Mouse (Mus musculus): ENCODE measurements around the gene Slc50a1. TPM values are rescaled to one million over a fixed set of nuclear protein-coding genes. Genes with fewer than 3 reads are reported as not detected.

Gene Slc50a1
- polyA plus RNA-seq, 1 experiment from 2014 or later: 39.6 TPM

- Histone ChIP-seq H3K36me3 (no peaks in the 10 kb centered on the region), H3K9me3 (no peaks in the 10 kb centered on the region), H3K4me3 (no peak overlapping the region), H3K4me2 (replicated peaks) (no peak overlapping the region), H3K4me1 (peaks cover 6% of the 10 kb centered on the region), H3K27ac (replicated peaks) (no peak overlapping the region), H3K9ac (replicated peaks) (no peak overlapping the region), H3K27me3 (peaks cover 12% of the 10 kb centered on the region)
- 86% methylated on average over 5 of the region's 5 CpGs for WGBS
- ATAC-seq (ENCODE audit: low FRiP score, low read depth): no peak
Observed at GRCm38 (mm10) chr3:89256177-89256576, 14.2 kb downstream of the Slc50a1 start.

GRCm38 (mm10) chr3:89254994-89255393, 15.4 kb downstream of the Slc50a1 start:
- ATAC-seq (ENCODE audit: low FRiP score, low read depth): no peak
- no peak overlapping the region for H3K4me3 ChIP-seq
- H3K36me3 ChIP-seq: no peaks in the 10 kb centered on the region
- no peak overlapping the region for H3K27ac ChIP-seq (replicated peaks)
- no peak overlapping the region for H3K4me2 ChIP-seq (replicated peaks)
- peaks cover 19% of the 10 kb centered on the region for H3K27me3 ChIP-seq
- 88% methylated on average over 5 of the region's 5 CpGs for WGBS
- H3K4me1 ChIP-seq: peaks cover 12% of the 10 kb centered on the region
- H3K9me3 ChIP-seq: no peaks in the 10 kb centered on the region
- H3K9ac ChIP-seq (replicated peaks): no peak overlapping the region

- Histone ChIP-seq H3K4me2 (replicated peaks) (peak overlapping the region; percentile 29), H3K27ac (replicated peaks) (no peak overlapping the region), H3K4me3 (no peak overlapping the region), H3K36me3 (peaks cover 3% of the 10 kb centered on the region; the same call in 1 of the 2 replicates), H3K27me3 (peaks cover 17% of the 10 kb centered on the region), H3K4me1 (peaks cover 23% of the 10 kb centered on the region), H3K9me3 (no peaks in the 10 kb centered on the region), H3K9ac (replicated peaks) (no peak overlapping the region)
- 9% methylated on average over 17 of the region's 17 CpGs for WGBS
- ATAC-seq (ENCODE audit: low FRiP score, low read depth): no peak
Observed at GRCm38 (mm10) chr3:89251365-89251895, 18.9 kb downstream of the Slc50a1 start.

GRCm38 (mm10) chr3:89250435-89251040, 19.8 kb downstream of the Slc50a1 start:
- no peak for ATAC-seq (ENCODE audit: low FRiP score, low read depth)
- Histone ChIP-seq H3K4me2 (replicated peaks) (no peak overlapping the region), H3K36me3 (peaks cover 3% of the 10 kb centered on the region; the same call in 1 of the 2 replicates), H3K27me3 (peaks cover 17% of the 10 kb centered on the region), H3K9ac (replicated peaks) (no peak overlapping the region), H3K4me1 (peaks cover 29% of the 10 kb centered on the region), H3K9me3 (no peaks in the 10 kb centered on the region), H3K27ac (replicated peaks) (no peak overlapping the region), H3K4me3 (no peak overlapping the region)
- WGBS: 25% methylated on average over 7 of the region's 7 CpGs

GRCm38 (mm10) chr3:89247466-89247865, 22.9 kb downstream of the Slc50a1 start:
- H3K36me3 ChIP-seq: peaks cover 3% of the 10 kb centered on the region; the same call in 1 of the 2 replicates
- peak overlapping the region; percentile 78; the same call in 1 of the 2 replicates for H3K9ac ChIP-seq (replicated peaks)
- no peaks in the 10 kb centered on the region for H3K9me3 ChIP-seq
- peak overlapping the region; percentile 91 for H3K4me2 ChIP-seq (replicated peaks)
- H3K4me1 ChIP-seq: peaks cover 57% of the 10 kb centered on the region
- H3K27ac ChIP-seq (replicated peaks): no peak overlapping the region
- ATAC-seq (ENCODE audit: low FRiP score, low read depth): no peak
- WGBS: 81% methylated on average over 4 of the region's 4 CpGs
- peak overlapping the region; percentile 78 for H3K4me3 ChIP-seq
- H3K27me3 ChIP-seq: peaks cover 25% of the 10 kb centered on the region

GRCm38 (mm10) chr3:89246261-89247100, 23.9 kb downstream of the Slc50a1 start, which contains the start of gene Trim46:
Gene Trim46 (minus strand): TSS chr3:89246309.
- H3K9ac ChIP-seq (replicated peaks): peak within 1 kb of the TSS; percentile 78
- WGBS: under 1% methylated on average over 42 of the region's 42 CpGs
- H3K4me3 ChIP-seq: peak within 1 kb of the TSS; percentile 78
- H3K27me3 ChIP-seq: peaks cover 19% of the 10 kb centered on the region
- H3K27ac ChIP-seq (replicated peaks): peak within 1 kb of the TSS; percentile 90
- ATAC-seq (ENCODE audit: low FRiP score, low read depth): peak; percentile 55
- peak within 1 kb of the TSS; percentile 91 for H3K4me2 ChIP-seq (replicated peaks)
- H3K4me1 ChIP-seq: peaks cover 56% of the 10 kb centered on the region
- H3K9me3 ChIP-seq: no peaks in the 10 kb centered on the region
- peaks cover 9% of the 10 kb centered on the region; the same call in 1 of the 2 replicates for H3K36me3 ChIP-seq

GRCm38 (mm10) chr3:89245688-89246171, 24.6 kb downstream of the Slc50a1 start, which contains the start of gene Krtcap2:
Gene Krtcap2 (plus strand): TSS chr3:89245966.
- Histone ChIP-seq H3K4me3 (peak within 1 kb of the TSS; percentile 78), H3K27ac (replicated peaks) (peak within 1 kb of the TSS; percentile 90), H3K27me3 (peaks cover 12% of the 10 kb centered on the region; the same call in 1 of the 2 replicates), H3K9me3 (no peaks in the 10 kb centered on the region), H3K4me2 (replicated peaks) (peak within 1 kb of the TSS; percentile 91), H3K9ac (replicated peaks) (peak within 1 kb of the TSS; percentile 78), H3K4me1 (peaks cover 48% of the 10 kb centered on the region), H3K36me3 (peaks cover 15% of the 10 kb centered on the region; the same call in 1 of the 2 replicates)
- peak; percentile 35 for ATAC-seq (ENCODE audit: low FRiP score, low read depth)
- 6% methylated on average over 20 of the region's 20 CpGs for WGBS

GRCm38 (mm10) chr3:89244982-89245687, 25.2 kb downstream of the Slc50a1 start:
- Histone ChIP-seq H3K9ac (replicated peaks) (peak overlapping the region; percentile 71), H3K27me3 (peaks cover 12% of the 10 kb centered on the region; the same call in 1 of the 2 replicates), H3K9me3 (no peaks in the 10 kb centered on the region), H3K36me3 (peaks cover 17% of the 10 kb centered on the region), H3K27ac (replicated peaks) (peak overlapping the region; percentile 90), H3K4me1 (peaks cover 47% of the 10 kb centered on the region), H3K4me2 (replicated peaks) (peak overlapping the region; percentile 91), H3K4me3 (peak overlapping the region; percentile 78)
- peak; percentile 41 for ATAC-seq (ENCODE audit: low FRiP score, low read depth)
- WGBS: 0% methylated on average over 14 of the region's 26 CpGs

GRCm38 (mm10) chr3:89244158-89244981, 26.0 kb downstream of the Slc50a1 start:
- Histone ChIP-seq H3K4me1 (peaks cover 47% of the 10 kb centered on the region), H3K4me3 (peak overlapping the region; percentile 78), H3K4me2 (replicated peaks) (peak overlapping the region; percentile 91), H3K27ac (replicated peaks) (peak overlapping the region; percentile 90), H3K27me3 (peaks cover 8% of the 10 kb centered on the region; the same call in 1 of the 2 replicates), H3K9ac (replicated peaks) (peak overlapping the region; percentile 71), H3K9me3 (no peaks in the 10 kb centered on the region), H3K36me3 (peaks cover 21% of the 10 kb centered on the region)
- 10% methylated on average over 25 of the region's 25 CpGs for WGBS
- peak; percentile 9 for ATAC-seq (ENCODE audit: low FRiP score, low read depth)

- H3K4me1 ChIP-seq: peaks cover 47% of the 10 kb centered on the region
Observed at GRCm38 (mm10) chr3:89243609-89244008, 26.8 kb downstream of the Slc50a1 start.

More at GRCm38 (mm10) chr3:89243609-89244008, 26.8 kb downstream of the Slc50a1 start:
- 13% methylated on average over 14 of the region's 14 CpGs for WGBS
- peak overlapping the region; percentile 90 for H3K27ac ChIP-seq (replicated peaks)
- ATAC-seq (ENCODE audit: low FRiP score, low read depth): peak; percentile 23; the same call in 1 of the 2 replicates
- H3K4me3 ChIP-seq: peak overlapping the region; percentile 78
- H3K9me3 ChIP-seq: no peaks in the 10 kb centered on the region
- peak overlapping the region; percentile 71 for H3K9ac ChIP-seq (replicated peaks)
- peaks cover 26% of the 10 kb centered on the region for H3K36me3 ChIP-seq
- peaks cover 8% of the 10 kb centered on the region; the same call in 1 of the 2 replicates for H3K27me3 ChIP-seq
- H3K4me2 ChIP-seq (replicated peaks): peak overlapping the region; percentile 91
